Mouse (Mus musculus): ENCODE results near the gene Phf1.
"Not testable (repeated sequence)": the region's sequence is repeated elsewhere in the genome, so short reads cannot be mapped to it uniquely, and the experiment has no call there.

The Phf1 gene

GRCm38 (mm10) chr17:26951406-26951805 is 18.6 kb downstream of the Phf1 start:
- DNase-seq (ENCODE audit: low read depth) = no peak

- DNase-seq (ENCODE audit: low read depth) = no peak
These were observed 19.4 kb downstream of the Phf1 start for GRCm38 (mm10) chr17:26951952-26952877.

- DNase-seq (ENCODE audit: low read depth) = no peak
These were observed 20.3 kb downstream of the Phf1 start for GRCm38 (mm10) chr17:26953201-26953600.

- no peak for DNase-seq (ENCODE audit: low read depth)
These were observed 20.9 kb downstream of the Phf1 start for GRCm38 (mm10) chr17:26953726-26954125.

GRCm38 (mm10) chr17:26956309-26956708 is 23.5 kb downstream of the Phf1 start:
- DNase-seq (ENCODE audit: low read depth) = no peak

GRCm38 (mm10) chr17:26956895-26957294 is 24.0 kb downstream of the Phf1 start:
- no peak for DNase-seq (ENCODE audit: low read depth)

GRCm38 (mm10) chr17:26957872-26958271 is 25.0 kb downstream of the Phf1 start:
- no peak for DNase-seq (ENCODE audit: low read depth)

- DNase-seq (ENCODE audit: low read depth) = no peak
These were observed 26.0 kb downstream of the Phf1 start for GRCm38 (mm10) chr17:26958880-26959279.

- DNase-seq (ENCODE audit: low read depth) = no peak
These were observed 27.0 kb downstream of the Phf1 start for GRCm38 (mm10) chr17:26959815-26960214.

GRCm38 (mm10) chr17:26961572-26962240 is 28.9 kb downstream of the Phf1 start:
- DNase-seq (ENCODE audit: low read depth) = no peak

- no peak for DNase-seq (ENCODE audit: low read depth)
These were observed 34.1 kb downstream of the Phf1 start for GRCm38 (mm10) chr17:26966993-26967392.

- no peak for DNase-seq (ENCODE audit: low read depth)
These were observed 34.6 kb downstream of the Phf1 start for GRCm38 (mm10) chr17:26967477-26967876.

GRCm38 (mm10) chr17:26968200-26968611 is 35.4 kb downstream of the Phf1 start:
- no peak for DNase-seq (ENCODE audit: low read depth)

- no peak for DNase-seq (ENCODE audit: low read depth)
These were observed 36.4 kb downstream of the Phf1 start for GRCm38 (mm10) chr17:26969257-26969656.

- no peak for DNase-seq (ENCODE audit: low read depth)
These were observed 37.4 kb downstream of the Phf1 start for GRCm38 (mm10) chr17:26970221-26970620.

GRCm38 (mm10) chr17:26971247-26971905 is 38.5 kb downstream of the Phf1 start:
- no peak for DNase-seq (ENCODE audit: low read depth)

GRCm38 (mm10) chr17:26972107-26972506 is 39.3 kb downstream of the Phf1 start:
- no peak for DNase-seq (ENCODE audit: low read depth)

- peak; percentile 89 for DNase-seq (ENCODE audit: low read depth)
These were observed 40.1 kb downstream of the Phf1 start, which contains the start of gene Zbtb9 for GRCm38 (mm10) chr17:26972703-26973574. Gene Zbtb9, plus strand, starts transcription at chr17:26973167.

- DNase-seq (ENCODE audit: low read depth) = no peak
These were observed 41.7 kb downstream of the Phf1 start for GRCm38 (mm10) chr17:26974547-26974946.

GRCm38 (mm10) chr17:26975415-26975814 is 42.6 kb downstream of the Phf1 start:
- DNase-seq (ENCODE audit: low read depth) = no peak

GRCm38 (mm10) chr17:26977354-26977753 is 44.5 kb downstream of the Phf1 start:
- DNase-seq (ENCODE audit: low read depth) = not testable (repeated sequence)

- no peak for DNase-seq (ENCODE audit: low read depth)
These were observed 46.6 kb downstream of the Phf1 start for GRCm38 (mm10) chr17:26979426-26979825.
